Mouse (Mus musculus) CH12.LX (cell line): ENCODE data around the gene Atg5. TPM values are rescaled to one million over a fixed set of nuclear protein-coding genes. Genes with fewer than 3 reads are reported as not detected.

Source experiments
- DNase-seq: peaks from one replicate; pipeline ENCODE4 v3.0.0-alpha.2; 2013; ENCODE audit errors: extremely low read depth
- H3K27ac ChIP-seq: 2 replicates; pipeline ENCODE4 v1.5.1; 2012; ENCODE audit warnings: low read depth, mild to moderate bottlenecking, control low read depth, moderate library complexity; ENCODE audit not compliant: insufficient read depth
- H3K27me3 ChIP-seq: replicated peaks from 2 replicates; pipeline ENCODE3; 2012; ENCODE audit warnings: inconsistent platforms
- H3K36me3 ChIP-seq, 2 experiments: replicated peaks in 1 of 2; 2 replicates each; pipeline versions ENCODE3 to v1.6.1; 2012; ENCODE audit warnings: inconsistent platforms in 1 of 2, low read length in 1 of 2, mild to moderate bottlenecking in 1 of 2, mixed read lengths in 1 of 2, moderate library complexity in 1 of 2; ENCODE audit not compliant: control insufficient read depth in 1 of 2, insufficient read depth in 1 of 2
- H3K4me1 ChIP-seq, 2 experiments: 2 replicates each; pipeline ENCODE4 v1.6.1; 2012; ENCODE audit warnings: inconsistent platforms in 1 of 2, moderate library complexity in 1 of 2; ENCODE audit not compliant: insufficient read depth in 2 of 2, control insufficient read depth in 1 of 2
- H3K4me2 ChIP-seq: 2 replicates; pipeline ENCODE4 v1.6.1; 2012; ENCODE audit warnings: low read depth, mild to moderate bottlenecking, control low read depth; ENCODE audit not compliant: poor library complexity, insufficient read depth, severe bottlenecking
- H3K4me3 ChIP-seq, 3 experiments: fragments of 150-350 bp in 1 of 3; sonication (generic) in 1 of 3; replicated peaks in 1 of 3; 2 replicates each; pipeline versions ENCODE3 to v1.5.1; 2011 to 2012; ENCODE audit warnings: low read depth in 2 of 3, low read length in 2 of 3, mild to moderate bottlenecking in 2 of 3, moderate library complexity in 2 of 3, control low read depth in 1 of 3, improper control_type of control experiment in 1 of 3, inconsistent platforms in 1 of 3, mixed read lengths in 1 of 3; ENCODE audit not compliant: poor library complexity in 1 of 3
- H3K79me2 ChIP-seq: replicated peaks from 2 replicates; pipeline ENCODE4 v1.6.1; 2012; ENCODE audit warnings: mild to moderate bottlenecking, moderate library complexity; ENCODE audit not compliant: control insufficient read depth, poor library complexity, insufficient read depth, severe bottlenecking; ENCODE audit errors: extremely low read depth
- H3K9ac ChIP-seq: 2 replicates; pipeline ENCODE4 v1.6.1; 2012; ENCODE audit warnings: low read depth, mild to moderate bottlenecking, control low read depth, moderate library complexity; ENCODE audit not compliant: insufficient read depth
- H3K9me3 ChIP-seq: replicated peaks from 2 replicates; pipeline ENCODE3; 2012; ENCODE audit warnings: low read length, inconsistent platforms, mixed read lengths
- BHLHE40 ChIP-seq: IDR thresholded peaks from 2 replicates; pipeline ENCODE4 v1.6.1; 2011; ENCODE audit warnings: mild to moderate bottlenecking, low read depth, low read length, improper control_type of control experiment
- CHD1 ChIP-seq: IDR thresholded peaks from 2 replicates; pipeline ENCODE4 v1.6.1; 2012; ENCODE audit warnings: low read depth, low read length, improper control_type of control experiment, inconsistent platforms
- CHD2 ChIP-seq: IDR thresholded peaks from 2 replicates; pipeline ENCODE4 v1.6.1; 2011; ENCODE audit warnings: low read length, improper control_type of control experiment
- CTCF ChIP-seq, 2 experiments: IDR thresholded peaks in 1 of 2; conservative IDR thresholded peaks in 1 of 2; 2 replicates each; pipeline ENCODE4 v1.5.1; 2011 to 2012; ENCODE audit warnings: low read depth in 2 of 2, low read length in 2 of 2, improper control_type of control experiment in 1 of 2, inconsistent platforms in 1 of 2, mild to moderate bottlenecking in 1 of 2, moderate library complexity in 1 of 2
- E2F4 ChIP-seq: IDR thresholded peaks from 2 replicates; pipeline ENCODE4 v1.6.1; 2011; ENCODE audit warnings: low read depth, low read length, improper control_type of control experiment; ENCODE audit not compliant: insufficient replicate concordance
- ELF1 ChIP-seq: IDR thresholded peaks from 2 replicates; pipeline ENCODE4 v1.6.1; 2014; ENCODE audit warnings: low read depth, mild to moderate bottlenecking, inconsistent platforms, low read length, improper control_type of control experiment
- EP300 ChIP-seq: IDR thresholded peaks from 2 replicates; pipeline ENCODE4 v1.6.1; 2011; ENCODE audit warnings: low read length, improper control_type of control experiment
- ETS1 ChIP-seq: conservative IDR thresholded peaks from 2 replicates; pipeline ENCODE4 v1.6.1; 2012; ENCODE audit warnings: low read depth, mild to moderate bottlenecking, inconsistent platforms, low read length, improper control_type of control experiment, moderate library complexity
- GABPA ChIP-seq: IDR thresholded peaks from 2 replicates; pipeline ENCODE4 v1.6.1; 2012; ENCODE audit warnings: low read depth, low read length, improper control_type of control experiment, inconsistent platforms; ENCODE audit not compliant: insufficient replicate concordance
- IRF4 ChIP-seq: IDR thresholded peaks from 2 replicates; pipeline ENCODE4 v1.6.1; 2014; ENCODE audit warnings: low read depth, mild to moderate bottlenecking, inconsistent platforms, low read length, improper control_type of control experiment
- JUN ChIP-seq: IDR thresholded peaks from 2 replicates; pipeline ENCODE4 v1.6.1; 2011; ENCODE audit warnings: low read depth, mild to moderate bottlenecking, low read length, improper control_type of control experiment, moderate library complexity; ENCODE audit not compliant: insufficient read depth
- JUND ChIP-seq: conservative IDR thresholded peaks from 2 replicates; pipeline ENCODE4 v1.6.1; 2011; ENCODE audit warnings: low read depth, low read length, improper control_type of control experiment
- MAFK ChIP-seq: IDR thresholded peaks from 2 replicates; pipeline ENCODE4 v1.6.1; 2011; ENCODE audit warnings: low read length, improper control_type of control experiment; ENCODE audit not compliant: insufficient replicate concordance
- MAX ChIP-seq: IDR thresholded peaks from 2 replicates; pipeline ENCODE4 v1.6.1; 2011; ENCODE audit warnings: low read length, improper control_type of control experiment
- MAZ ChIP-seq: IDR thresholded peaks from 2 replicates; pipeline ENCODE4 v1.6.1; 2012; ENCODE audit warnings: low read depth, mild to moderate bottlenecking, inconsistent platforms, low read length, improper control_type of control experiment, moderate library complexity
- MEF2A ChIP-seq: IDR thresholded peaks from 2 replicates; pipeline ENCODE4 v1.6.1; 2014; ENCODE audit warnings: low read depth, mild to moderate bottlenecking, inconsistent platforms, low read length, improper control_type of control experiment, borderline replicate concordance
- MXI1 ChIP-seq: IDR thresholded peaks from 2 replicates; pipeline ENCODE4 v1.6.1; 2011; ENCODE audit warnings: mild to moderate bottlenecking, low read depth, low read length, improper control_type of control experiment
- MYC ChIP-seq: IDR thresholded peaks from 2 replicates; pipeline ENCODE4 v1.6.1; 2011; ENCODE audit warnings: low read depth, mild to moderate bottlenecking, improper control_type of control experiment, low read length
- NELFE ChIP-seq: IDR thresholded peaks from 2 replicates; pipeline ENCODE4 v1.6.1; 2011; ENCODE audit warnings: low read depth, low read length, improper control_type of control experiment
- NRF1 ChIP-seq: IDR thresholded peaks from 2 replicates; pipeline ENCODE4 v1.6.1; 2014; ENCODE audit warnings: low read depth, mild to moderate bottlenecking, inconsistent platforms, low read length, improper control_type of control experiment, moderate library complexity
- PAX5 ChIP-seq: IDR thresholded peaks from 2 replicates; pipeline ENCODE4 v1.6.1; 2012; ENCODE audit warnings: low read length, inconsistent platforms, mixed read lengths
- POLR2A ChIP-seq: IDR thresholded peaks from 2 replicates; pipeline ENCODE4 v1.6.1; 2011; ENCODE audit warnings: low read depth, mild to moderate bottlenecking, improper control_type of control experiment, low read length
- RAD21 ChIP-seq: IDR thresholded peaks from 2 replicates; pipeline ENCODE4 v1.6.1; 2011; ENCODE audit warnings: low read depth, mild to moderate bottlenecking, low read length, improper control_type of control experiment, moderate library complexity
- RCOR1 ChIP-seq: conservative IDR thresholded peaks from 2 replicates; pipeline ENCODE4 v1.6.1; 2012; ENCODE audit warnings: low read depth, mild to moderate bottlenecking, inconsistent platforms, low read length, improper control_type of control experiment
- SIN3A ChIP-seq: IDR thresholded peaks from 2 replicates; pipeline ENCODE4 v1.6.1; 2012; ENCODE audit warnings: low read length, improper control_type of control experiment, inconsistent platforms
- SMC3 ChIP-seq: IDR thresholded peaks from 2 replicates; pipeline ENCODE4 v1.6.1; 2011; ENCODE audit warnings: low read depth, low read length, improper control_type of control experiment
- TCF12 ChIP-seq: IDR thresholded peaks from 2 replicates; pipeline ENCODE4 v1.6.1; 2014; ENCODE audit warnings: low read depth, mild to moderate bottlenecking, inconsistent platforms, low read length, improper control_type of control experiment
- UBTF ChIP-seq: IDR thresholded peaks from 2 replicates; pipeline ENCODE4 v1.6.1; 2012; ENCODE audit warnings: low read depth, mild to moderate bottlenecking, inconsistent platforms, low read length, improper control_type of control experiment, moderate library complexity
- USF1 ChIP-seq: IDR thresholded peaks from 2 replicates; pipeline ENCODE4 v1.6.1; 2014; ENCODE audit warnings: low read depth, mild to moderate bottlenecking, inconsistent platforms, low read length, improper control_type of control experiment
- USF2 ChIP-seq: conservative IDR thresholded peaks from 2 replicates; pipeline ENCODE4 v1.6.1; 2011; ENCODE audit warnings: low read depth, low read length, improper control_type of control experiment
- ZNF384 ChIP-seq: IDR thresholded peaks from 2 replicates; pipeline ENCODE4 v1.6.1; 2012; ENCODE audit warnings: low read depth, low read length, improper control_type of control experiment, inconsistent platforms
- dilution Hi-C: fragments of 300-500 bp; cut with MboI; formaldehyde crosslinking; loops from 2 replicates; pipeline ENCODE4 v1.14.3; 2020; ENCODE audit warnings: low sequenced_read_pairs; ENCODE audit not compliant: extremely low pct_unique_long_range_greater_than_20kb, extremely low pct_ligation_motif_present
- in situ Hi-C: fragments of 300-500 bp; cut with MboI; formaldehyde crosslinking; loops from 3 replicates; pipeline ENCODE4 v1.14.3; 2019; ENCODE audit warnings: low sequenced_read_pairs, low pct_ligation_motif_present, low pct_unique_long_range_greater_than_20kb, mixed read lengths
- polyA plus RNA-seq: library from polyadenylated mRNA; unstranded; fragments of >175 nt; gene quantifications from 2 replicates; pipeline ENCODE4 v1.2.1, GENCODE M21; 2012; ENCODE audit warnings: low read depth; ENCODE audit not compliant: insufficient read length
- total RNA-seq, 2 experiments: library from RNA; depleted of rRNA; stranded (reverse); fragments of 300-350 nt in 1 of 2; fragments of >200 nt in 1 of 2; gene quantifications; 2 replicates each; pipeline ENCODE4 v1.2.3; 2012 to 2014

Gene Atg5
- total and polyA plus RNA-seq, 3 experiments, result 15.6 to 47.5 (median 34.7) TPM

DNA sequence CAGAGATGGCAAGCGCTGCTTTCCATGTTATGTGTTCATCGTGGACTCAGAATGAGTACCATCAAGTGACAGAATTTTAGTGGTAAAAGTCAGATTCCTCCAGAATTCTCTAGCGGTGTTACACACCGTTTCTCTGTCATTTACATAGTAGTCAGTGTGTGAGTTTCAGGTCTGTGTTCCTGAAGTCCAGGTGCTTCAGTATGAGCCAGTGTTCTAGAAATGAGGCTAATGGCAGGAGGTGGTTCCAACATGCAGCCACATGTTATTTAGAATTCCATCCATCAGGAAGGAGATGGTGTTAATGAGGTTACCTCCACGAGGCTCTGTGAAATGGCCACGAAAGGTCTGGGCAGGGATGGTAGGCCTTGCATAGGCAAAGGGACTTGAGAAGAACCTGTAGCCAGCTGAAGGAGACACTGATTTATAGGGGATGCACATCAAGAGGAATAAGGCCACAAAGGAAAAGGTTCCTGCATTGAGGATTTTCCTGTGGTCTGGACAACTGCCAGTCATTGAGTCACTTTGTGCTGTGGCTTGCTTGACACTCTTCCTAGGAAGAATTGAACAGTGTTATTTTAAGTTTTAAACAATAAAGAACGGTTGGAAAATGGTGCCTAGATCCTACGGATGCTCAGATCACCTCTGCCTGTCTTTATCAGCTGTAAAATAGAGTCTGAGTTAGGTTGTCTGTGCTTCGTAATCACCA lies 55.1 kb downstream of the Atg5 start:
- DNase-seq, result no peak
- H3K9ac ChIP-seq, result no peak overlapping the region
- H3K9me3 ChIP-seq, result no peaks in the 10 kb centered on the region
- no peak overlapping the region for H3K4me3 ChIP-seq
- H3K79me2 ChIP-seq, result no peaks in the 10 kb centered on the region; the same call in 1 of the 2 replicates
- H3K4me2 ChIP-seq, result no peak overlapping the region
- H3K36me3 ChIP-seq, result peaks cover 7 to 27% of the 10 kb centered on the region in 2 experiments
- H3K4me1 ChIP-seq, result peaks cover 10 to 70% of the 10 kb centered on the region in 2 experiments
- dilution Hi-C loops, result no loop called here
- in situ Hi-C loops, result no loop called here
- TF ChIP-seq MYC (no peak), RCOR1 (no peak), MAZ (no peak), NELFE (no peak), E2F4 (no peak), USF1 (no peak), MAX (peak; percentile 43; the same call in 1 of the 2 replicates), EP300 (peak; percentile 62; the same call in 1 of the 2 replicates), ZNF384 (no peak), SIN3A (no peak), TCF12 (peak; percentile 52; the same call in 1 of the 2 replicates), JUN (peak; percentile 46; the same call in 1 of the 2 replicates), SMC3 (no peak), JUND (no peak; the same call in 1 of the 2 replicates), CTCF (conservative IDR thresholded peaks at IDR 0.05 in 1 of 2, IDR thresholded peaks at IDR 0.05 in 1 of 2; ENCODE audit: low read depth in 2 of 2, low read length in 2 of 2) (no peak), ETS1 (no peak; the same call in 1 of the 2 replicates), MEF2A (no peak), GABPA (no peak), NRF1 (no peak), ELF1 (no peak), POLR2A (no peak), PAX5 (no peak), MXI1 (no peak), MAFK (no peak), RAD21 (no peak), UBTF (no peak), IRF4 (peak; percentile 53; the same call in 1 of the 2 replicates), CHD1 (no peak), BHLHE40 (no peak), CHD2 (no peak), USF2 (no peak)
- no peak overlapping the region for H3K27ac ChIP-seq
- H3K27me3 ChIP-seq, result no peaks in the 10 kb centered on the region
